Mouse (Mus musculus): ENCODE measurements around the gene Ceacam11. TPM values are rescaled to one million over a fixed set of nuclear protein-coding genes. Genes with fewer than 3 reads are reported as not detected.

The Ceacam11 gene
- total RNA-seq (2023): not detected

DNA sequence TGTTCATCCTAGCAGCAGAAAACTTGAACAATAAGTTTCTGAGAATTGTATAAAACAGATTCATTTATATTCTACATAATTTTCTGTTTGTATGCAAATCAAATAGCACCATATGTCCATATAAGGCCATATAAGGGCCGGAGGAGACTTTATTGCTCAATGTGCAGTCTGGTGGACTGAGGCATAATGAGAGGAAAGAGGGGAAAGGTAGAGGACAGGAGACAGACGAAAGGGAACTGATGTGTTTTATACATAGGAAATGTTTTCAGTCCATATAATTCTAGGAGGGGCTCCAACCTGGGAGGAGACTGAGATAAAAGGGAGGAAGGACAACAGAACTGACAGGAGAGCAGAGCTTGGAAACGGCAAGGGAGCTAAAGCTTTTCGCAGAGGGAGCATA lies at the start of gene Ceacam11:
TSS of gene Ceacam11 (plus strand) at position 301 of the 400 bp plus-strand sequence.

DNA sequence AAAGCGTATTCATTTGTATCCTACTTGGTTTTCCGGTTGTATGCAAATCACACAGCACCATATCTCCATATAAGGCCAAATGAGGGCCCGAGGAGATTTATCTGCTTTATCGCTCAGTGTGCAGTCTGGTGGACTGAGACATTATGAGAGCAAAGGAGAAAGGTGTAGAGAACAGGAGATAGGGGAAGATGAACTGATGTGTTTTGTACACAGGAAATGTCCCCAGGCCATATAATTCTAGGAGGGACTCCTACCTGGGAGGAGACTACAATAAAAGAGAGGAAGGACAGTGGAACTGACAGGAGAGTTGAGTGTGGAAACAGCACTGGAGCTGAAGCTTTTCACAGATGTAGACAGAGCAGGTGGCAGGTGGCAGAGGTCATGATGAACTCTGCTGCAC lies 37.7 kb downstream of the Ceacam11 start, which contains the start of gene Ceacam13:
TSS of gene Ceacam13 (plus strand) at position 301 of the 400 bp plus-strand sequence.

Other genes starting within 250 kb of the Ceacam11 start
- not detected for gene Ceacam14, start 159.5 kb upstream of the Ceacam11 start, total RNA-seq (2023)
- gene Gm5155, start 100.4 kb upstream of the Ceacam11 start, total RNA-seq (2023): not detected
- not detected for gene Ceacam13, start 37.8 kb downstream of the Ceacam11 start, total RNA-seq (2023)
- not detected for gene Ceacam12, start 93.8 kb downstream of the Ceacam11 start, total RNA-seq (2023)
- gene Igfl3, start 204.4 kb downstream of the Ceacam11 start, total RNA-seq (2023): not detected

Measured in neutrophil, adult 83 days (primary cell).